Mouse (Mus musculus) small intestine, adult 2 months (tissue): ENCODE measurements at regions not wholly inside any gene's neighbourhood (a gene's known extent, or its start where the extent isn't known, plus 50 kb on each side); places are given as distances from the start of the nearest gene placed in this dataset.

ENCODE experiments used
- H3K27ac ChIP-seq: fragments of 200-500 bp; 2 replicates; pipeline ENCODE4 v1.5.1; 2012; ENCODE audit warnings: low read depth, low read length, control low read depth, inconsistent platforms; ENCODE audit not compliant: insufficient read depth
- H3K27me3 ChIP-seq: fragments of 200-500 bp; 2 replicates; pipeline ENCODE4 v1.6.1; 2012; ENCODE audit warnings: mild to moderate bottlenecking, moderate library complexity, low read length, inconsistent platforms; ENCODE audit not compliant: control insufficient read depth, insufficient read depth
- H3K36me3 ChIP-seq: fragments of 200-500 bp; 2 replicates; pipeline ENCODE4 v1.6.1; 2012; ENCODE audit warnings: mild to moderate bottlenecking, low read length, control low read depth, inconsistent platforms; ENCODE audit not compliant: control insufficient read depth, insufficient read depth
- H3K4me1 ChIP-seq: fragments of 200-500 bp; 2 replicates; pipeline ENCODE4 v1.6.1; 2012; ENCODE audit warnings: low read length, inconsistent platforms, mixed read lengths; ENCODE audit not compliant: control insufficient read depth, insufficient read depth, insufficient read length
- H3K4me3 ChIP-seq: fragments of 200-500 bp; 2 replicates; pipeline ENCODE4 v1.5.1; 2012; ENCODE audit warnings: low read depth, mild to moderate bottlenecking, control low read depth, inconsistent platforms, low read length, moderate library complexity
- CTCF ChIP-seq: fragments of 200-500 bp; IDR thresholded peaks from 2 replicates; pipeline ENCODE4 v1.5.1; 2012; ENCODE audit warnings: low read depth, mild to moderate bottlenecking, control low read depth, inconsistent platforms, low read length, moderate library complexity, mixed read lengths; ENCODE audit not compliant: insufficient replicate concordance, insufficient read length; ENCODE audit errors: extremely low read depth
- POLR2A ChIP-seq: fragments of 200-500 bp; IDR thresholded peaks from 2 replicates; pipeline ENCODE4 v1.6.1; 2012; ENCODE audit warnings: low read depth, mild to moderate bottlenecking, control low read depth, inconsistent platforms, low read length, moderate library complexity
- WGBS: fragments of 180-500 bp; shearing (Covaris S2); methylation state at CpG from one replicate; pipeline ENCODE4 v1.1.7; 2018; 5-methylcytosine and 5-hydroxymethylcytosine counted together

GRCm38 (mm10) chr4:53951003-53951733 lies 125.3 kb downstream of the Tmem38b start:
- H3K27me3 ChIP-seq = no peaks in the 10 kb centered on the region
- H3K27ac ChIP-seq = no peak overlapping the region
- no peak overlapping the region for H3K4me3 ChIP-seq
- no peaks in the 10 kb centered on the region for H3K36me3 ChIP-seq
- TF ChIP-seq CTCF (no peak), POLR2A (no peak)
- WGBS = 27% methylated on average over 3 of the region's 3 CpGs
- H3K4me1 ChIP-seq = no peaks in the 10 kb centered on the region

GRCm38 (mm10) chr4:53951734-53952109 lies 125.9 kb downstream of the Tmem38b start:
- H3K4me1 ChIP-seq = no peaks in the 10 kb centered on the region
- no peaks in the 10 kb centered on the region for H3K27me3 ChIP-seq
- H3K36me3 ChIP-seq = no peaks in the 10 kb centered on the region
- no peak overlapping the region for H3K27ac ChIP-seq
- H3K4me3 ChIP-seq = no peak overlapping the region
- WGBS = 69% methylated on average over 5 of the region's 5 CpGs
- no peak for TF ChIP-seq POLR2A
- no peak for TF ChIP-seq CTCF

GRCm38 (mm10) chr4:53952288-53952687 lies 126.4 kb downstream of the Tmem38b start:
- TF ChIP-seq CTCF = no peak
- no peaks in the 10 kb centered on the region for H3K36me3 ChIP-seq
- no peak overlapping the region for H3K27ac ChIP-seq
- H3K27me3 ChIP-seq = no peaks in the 10 kb centered on the region
- 16% methylated on average over 3 of the region's 3 CpGs for WGBS
- H3K4me3 ChIP-seq = no peak overlapping the region
- no peaks in the 10 kb centered on the region for H3K4me1 ChIP-seq

GRCm38 (mm10) chr4:53962458-53962857 lies 136.6 kb downstream of the Tmem38b start:
- H3K4me1 ChIP-seq = no peaks in the 10 kb centered on the region
- no peak overlapping the region for H3K4me3 ChIP-seq
- TF ChIP-seq CTCF (no peak), POLR2A (no peak)
- H3K27me3 ChIP-seq = no peaks in the 10 kb centered on the region
- H3K27ac ChIP-seq = no peak overlapping the region
- WGBS = 77% methylated on average over 3 of the region's 3 CpGs
- H3K36me3 ChIP-seq = no peaks in the 10 kb centered on the region

- Histone ChIP-seq H3K36me3 (no peaks in the 10 kb centered on the region), H3K4me3 (no peak overlapping the region), H3K27ac (no peak overlapping the region), H3K27me3 (no peaks in the 10 kb centered on the region), H3K4me1 (no peaks in the 10 kb centered on the region)
- TF ChIP-seq CTCF (no peak), POLR2A (no peak)
These were observed 144.6 kb downstream of the Tmem38b start for GRCm38 (mm10) chr4:53970461-53970860.

GRCm38 (mm10) chr4:53970960-53971359 lies 145.1 kb downstream of the Tmem38b start:
- WGBS = 80% methylated on average over 2 of the region's 2 CpGs
- no peak overlapping the region for H3K4me3 ChIP-seq
- no peaks in the 10 kb centered on the region for H3K27me3 ChIP-seq
- no peak for TF ChIP-seq CTCF
- no peak for TF ChIP-seq POLR2A
- H3K27ac ChIP-seq = no peak overlapping the region
- no peaks in the 10 kb centered on the region for H3K36me3 ChIP-seq
- no peaks in the 10 kb centered on the region for H3K4me1 ChIP-seq

GRCm38 (mm10) chr4:53976036-53976638 lies 150.3 kb downstream of the Tmem38b start:
- TF ChIP-seq CTCF (no peak), POLR2A (no peak)
- no peak overlapping the region for H3K27ac ChIP-seq

More at GRCm38 (mm10) chr4:53976036-53976638, 150.3 kb downstream of the Tmem38b start:
- Histone ChIP-seq H3K36me3 (no peaks in the 10 kb centered on the region), H3K27me3 (no peaks in the 10 kb centered on the region), H3K4me1 (no peaks in the 10 kb centered on the region), H3K4me3 (no peak overlapping the region)
- 65% methylated on average over 12 of the region's 12 CpGs for WGBS
